Mouse (Mus musculus): Measurements from ENCODE around the gene Ap3m1. TPM values are rescaled to one million over a fixed set of nuclear protein-coding genes. Genes with fewer than 3 reads are reported as not detected.

The Ap3m1 gene
- total and polyA plus RNA-seq, 2 experiments from 2014 or later = 50.1 to 67.6 TPM

DNA sequence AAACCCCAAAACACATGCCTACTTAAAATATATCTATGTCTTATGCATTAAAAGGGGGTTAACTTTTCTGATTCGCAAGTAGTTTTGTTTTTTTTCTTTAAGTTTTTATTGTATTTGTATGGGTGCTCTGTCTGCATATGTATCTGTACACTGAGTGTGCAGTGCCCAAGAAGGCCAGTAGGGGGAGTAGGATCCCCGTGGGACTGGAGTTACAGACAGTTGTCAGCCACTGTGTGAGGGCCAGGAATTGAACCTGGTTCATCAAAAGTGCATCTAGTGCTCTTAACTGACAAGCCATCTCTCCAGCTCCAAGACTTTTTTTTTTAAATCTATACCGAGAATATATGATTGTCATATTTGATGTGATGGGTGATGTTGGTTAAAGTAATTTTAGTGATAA, 1.6 kb downstream of the Ap3m1 start:
- 0 out of 2 replicates have a peak overlapping the region, but pooled peaks have one; percentile 94 for H3K4me3 ChIP-seq (ENCODE audit: low read depth, low read length)
- no peak overlapping the region for H3K9ac ChIP-seq (replicated peaks; ENCODE audit: low read length, poor library complexity, severe bottlenecking)
- no peaks in the 10 kb centered on the region for H3K36me3 ChIP-seq (ENCODE audit: insufficient read depth, low read length)
- H3K4me2 ChIP-seq (ENCODE audit: low read depth, low read length, poor library complexity, severe bottlenecking) = peak overlapping the region; percentile 91; the same call in 1 of the 2 replicates
- WGBS = 83% methylated on average over 3 of the region's 3 CpGs
- H3K27me3 ChIP-seq (ENCODE audit: insufficient read depth, low read length) = no peaks in the 10 kb centered on the region
- no peak for ATAC-seq (ENCODE audit: low FRiP score)
- peak; percentile 40 for DNase-seq (ENCODE audit: low spot score)
- no peaks in the 10 kb centered on the region for H3K9me3 ChIP-seq (ENCODE audit: low read length)
- no peak overlapping the region for H3K27ac ChIP-seq (ENCODE audit: low read depth, low read length)
- no peaks in the 10 kb centered on the region; the same call in 1 of the 2 replicates for H3K4me1 ChIP-seq (ENCODE audit: insufficient read depth, low read length)
- TF ChIP-seq CTCF (IDR thresholded peaks at IDR 0.05) = peak; percentile 66

DNA sequence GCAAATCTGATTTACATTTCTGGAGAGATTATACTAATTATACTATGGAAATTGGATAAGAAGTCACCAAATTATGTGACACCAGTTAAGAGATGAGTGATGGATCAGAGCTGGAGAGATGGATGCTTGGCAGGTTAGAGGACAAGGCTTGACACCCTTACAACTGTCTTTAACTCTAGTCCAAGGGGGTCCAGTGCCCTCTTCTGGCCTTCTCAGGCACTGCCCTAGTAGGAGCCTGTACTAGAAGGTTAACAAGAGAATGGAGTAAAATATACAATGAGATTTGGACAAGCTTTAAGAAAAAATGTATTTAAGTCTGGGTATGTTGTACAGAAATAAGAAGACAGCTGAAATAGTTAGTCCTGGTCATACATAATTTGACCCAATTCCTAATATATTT, 3.4 kb downstream of the Ap3m1 start:
- Histone ChIP-seq H3K9ac (replicated peaks; ENCODE audit: low read length, poor library complexity, severe bottlenecking) (no peak overlapping the region), H3K36me3 (ENCODE audit: insufficient read depth, low read length) (0 out of 2 replicates have a peak, but pooled peaks cover 2% of the 10 kb centered on the region), H3K4me3 (ENCODE audit: low read depth, low read length) (no peak overlapping the region), H3K4me2 (ENCODE audit: low read depth, low read length, poor library complexity, severe bottlenecking) (no peak overlapping the region), H3K27ac (ENCODE audit: low read depth, low read length) (no peak overlapping the region), H3K9me3 (ENCODE audit: low read length) (no peaks in the 10 kb centered on the region), H3K27me3 (ENCODE audit: insufficient read depth, low read length) (no peaks in the 10 kb centered on the region), H3K4me1 (ENCODE audit: insufficient read depth, low read length) (no peaks in the 10 kb centered on the region; the same call in 1 of the 2 replicates)
- ATAC-seq (ENCODE audit: low FRiP score) = no peak
- TF ChIP-seq CTCF (IDR thresholded peaks at IDR 0.05) = peak; percentile 61
- peak; percentile 31 for DNase-seq (ENCODE audit: low spot score)

DNA sequence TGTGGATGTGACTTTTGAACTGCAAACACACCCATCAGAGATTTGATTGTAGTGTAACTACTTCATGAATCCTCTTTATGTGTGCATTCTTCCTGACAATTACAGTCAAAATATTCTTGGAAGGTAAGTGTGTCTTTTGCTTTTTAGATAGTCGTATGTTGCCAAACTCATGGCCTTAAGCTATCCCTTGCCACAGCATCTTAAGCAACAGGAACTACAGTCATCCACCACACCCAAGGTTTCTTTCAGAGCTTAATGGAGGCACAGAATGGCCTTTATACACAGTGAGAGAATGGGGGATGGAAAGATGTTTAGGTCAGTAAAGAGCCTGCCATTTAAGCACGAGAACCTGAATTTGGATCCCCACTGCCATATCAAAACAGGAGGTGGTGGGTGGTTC, 4.5 kb downstream of the Ap3m1 start:
- no peak overlapping the region for H3K4me3 ChIP-seq (ENCODE audit: low read depth, low read length)
- no peaks in the 10 kb centered on the region; the same call in 1 of the 2 replicates for H3K4me1 ChIP-seq (ENCODE audit: insufficient read depth, low read length)
- no peak overlapping the region for H3K4me2 ChIP-seq (ENCODE audit: low read depth, low read length, poor library complexity, severe bottlenecking)
- H3K9me3 ChIP-seq (ENCODE audit: low read length) = no peaks in the 10 kb centered on the region
- no peaks in the 10 kb centered on the region for H3K27me3 ChIP-seq (ENCODE audit: insufficient read depth, low read length)
- no peak overlapping the region for H3K27ac ChIP-seq (ENCODE audit: low read depth, low read length)
- H3K9ac ChIP-seq (replicated peaks; ENCODE audit: low read length, poor library complexity, severe bottlenecking) = no peak overlapping the region
- peaks cover 2% of the 10 kb centered on the region; the same call in 1 of the 2 replicates for H3K36me3 ChIP-seq (ENCODE audit: insufficient read depth, low read length)
- no peak for ATAC-seq (ENCODE audit: low FRiP score)
- TF ChIP-seq CTCF (IDR thresholded peaks at IDR 0.05) = no peak
- no peak for DNase-seq (ENCODE audit: low spot score)
- 90% methylated on average over 2 of the region's 2 CpGs for WGBS

DNA sequence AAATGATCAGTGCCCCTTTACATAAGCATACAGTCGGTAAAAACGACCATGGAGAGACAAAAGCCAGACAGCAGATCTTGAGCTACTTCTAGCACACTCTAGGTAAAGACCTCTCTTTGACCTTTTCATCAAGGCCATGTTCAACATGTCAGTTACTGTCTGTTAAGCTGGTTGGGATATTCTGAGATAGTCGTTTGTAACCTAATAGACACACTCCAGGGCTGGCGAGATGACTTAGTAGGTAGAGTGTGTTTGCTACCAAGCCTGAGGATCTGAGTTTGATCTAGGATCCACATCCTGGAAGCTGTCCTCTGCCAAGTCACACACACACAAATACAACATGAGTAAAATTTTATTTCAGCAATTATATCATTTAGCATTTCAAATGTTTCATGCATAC, 12.7 kb downstream of the Ap3m1 start:
- 91% methylated on average over 4 of the region's 4 CpGs for WGBS
- no peak for ATAC-seq (ENCODE audit: low FRiP score)
- TF ChIP-seq CTCF (IDR thresholded peaks at IDR 0.05) = no peak

DNA sequence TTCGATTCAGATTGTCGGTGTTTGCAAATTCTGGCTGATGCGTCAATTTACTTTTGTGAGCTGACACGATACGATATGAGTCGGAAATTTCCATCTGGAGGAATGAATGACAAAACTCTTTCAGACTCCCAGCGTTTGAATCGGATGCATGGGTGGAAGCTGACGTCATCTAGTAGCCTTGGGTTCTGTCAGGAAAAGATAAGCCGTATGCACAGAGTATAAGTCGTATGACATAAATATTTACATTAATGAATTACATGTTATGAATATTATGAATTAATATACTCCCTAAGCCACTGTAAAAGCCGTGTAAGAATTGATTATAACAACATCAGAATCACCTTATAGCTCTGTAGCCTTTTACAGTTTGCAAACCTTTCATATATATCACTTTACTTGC, 13.2 kb downstream of the Ap3m1 start:
- DNase-seq (ENCODE audit: low spot score) = no peak
- no peak overlapping the region for H3K9ac ChIP-seq (replicated peaks; ENCODE audit: low read length, poor library complexity, severe bottlenecking)
- no peaks in the 10 kb centered on the region for H3K27me3 ChIP-seq (ENCODE audit: insufficient read depth, low read length)
- H3K4me2 ChIP-seq (ENCODE audit: low read depth, low read length, poor library complexity, severe bottlenecking) = no peak overlapping the region
- no peaks in the 10 kb centered on the region for H3K4me1 ChIP-seq (ENCODE audit: insufficient read depth, low read length)
- no peak for TF ChIP-seq CTCF (IDR thresholded peaks at IDR 0.05)
- ATAC-seq (ENCODE audit: low FRiP score) = no peak
- no peaks in the 10 kb centered on the region for H3K9me3 ChIP-seq (ENCODE audit: low read length)
- H3K4me3 ChIP-seq (ENCODE audit: low read depth, low read length) = no peak overlapping the region
- peaks cover 35% of the 10 kb centered on the region for H3K36me3 ChIP-seq (ENCODE audit: insufficient read depth, low read length)
- no peak overlapping the region for H3K27ac ChIP-seq (ENCODE audit: low read depth, low read length)
- 92% methylated on average over 12 of the region's 12 CpGs for WGBS

More for the DNA sequence above, 12.7 kb downstream of the Ap3m1 start:
- Histone ChIP-seq H3K27me3 (ENCODE audit: insufficient read depth, low read length) (no peaks in the 10 kb centered on the region), H3K36me3 (ENCODE audit: insufficient read depth, low read length) (peaks cover 35% of the 10 kb centered on the region), H3K4me1 (ENCODE audit: insufficient read depth, low read length) (no peaks in the 10 kb centered on the region), H3K27ac (ENCODE audit: low read depth, low read length) (no peak overlapping the region), H3K4me3 (ENCODE audit: low read depth, low read length) (no peak overlapping the region), H3K9ac (replicated peaks; ENCODE audit: low read length, poor library complexity, severe bottlenecking) (no peak overlapping the region), H3K9me3 (ENCODE audit: low read length) (no peaks in the 10 kb centered on the region), H3K4me2 (ENCODE audit: low read depth, low read length, poor library complexity, severe bottlenecking) (no peak overlapping the region)
- DNase-seq (ENCODE audit: low spot score) = no peak

DNA sequence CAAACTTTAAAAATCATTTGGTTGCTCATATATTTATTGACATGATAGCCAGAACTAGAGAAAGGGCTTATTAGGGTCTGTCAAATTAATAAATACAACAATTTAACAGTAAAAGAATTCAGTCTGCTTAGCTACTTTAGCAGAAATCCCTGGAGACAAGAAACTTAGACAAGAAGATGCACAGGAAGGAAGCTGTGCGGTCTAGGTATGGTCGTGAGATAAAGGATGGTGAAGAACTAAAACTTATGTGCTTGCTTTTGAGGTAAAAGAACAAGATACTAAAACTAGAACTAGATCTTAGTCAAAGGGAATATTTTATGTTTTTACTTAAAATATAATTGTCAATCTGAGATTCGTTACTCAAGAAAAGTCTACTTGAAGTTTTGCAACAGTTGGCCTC, 17.5 kb downstream of the Ap3m1 start:
- peaks cover 33% of the 10 kb centered on the region for H3K36me3 ChIP-seq (ENCODE audit: insufficient read depth, low read length)
- no peaks in the 10 kb centered on the region for H3K4me1 ChIP-seq (ENCODE audit: insufficient read depth, low read length)
- DNase-seq (ENCODE audit: low spot score) = no peak
- no peak for ATAC-seq (ENCODE audit: low FRiP score)
- no peak overlapping the region for H3K9ac ChIP-seq (replicated peaks; ENCODE audit: low read length, poor library complexity, severe bottlenecking)
- no peak overlapping the region for H3K4me3 ChIP-seq (ENCODE audit: low read depth, low read length)
- 93% methylated on average over 3 of the region's 3 CpGs for WGBS
- H3K27me3 ChIP-seq (ENCODE audit: insufficient read depth, low read length) = no peaks in the 10 kb centered on the region
- no peak for TF ChIP-seq CTCF (IDR thresholded peaks at IDR 0.05)
- H3K27ac ChIP-seq (ENCODE audit: low read depth, low read length) = no peak overlapping the region
- H3K9me3 ChIP-seq (ENCODE audit: low read length) = no peaks in the 10 kb centered on the region
- H3K4me2 ChIP-seq (ENCODE audit: low read depth, low read length, poor library complexity, severe bottlenecking) = no peak overlapping the region

Data from midbrain, postnatal 0 days (tissue).